Mouse (Mus musculus) spleen, adult 2 months (tissue): ENCODE measurements at regions not wholly inside any gene's neighbourhood (a gene's known extent, or its start where the extent isn't known, plus 50 kb on each side); places are given as distances from the start of the nearest gene placed in this dataset.

Source experiments
- DNase-seq, 2 experiments: peaks; one replicate each; pipeline versions ENCODE4 v3.0.0 to v3.0.0-alpha.2; 2012 to 2021; ENCODE audit warnings: low spot score in 2 of 2, low read depth in 1 of 2
- H3K27ac ChIP-seq: fragments of 200-500 bp; 2 replicates; pipeline ENCODE4 v1.5.1; 2012; ENCODE audit warnings: low read length, inconsistent platforms; ENCODE audit not compliant: insufficient read depth
- H3K27me3 ChIP-seq: fragments of 200-500 bp; 2 replicates; pipeline ENCODE4 v1.6.1; 2012; ENCODE audit warnings: mild to moderate bottlenecking, moderate library complexity, low read length, inconsistent platforms; ENCODE audit not compliant: control insufficient read depth, insufficient read depth
- H3K36me3 ChIP-seq: fragments of 200-500 bp; 2 replicates; pipeline ENCODE4 v1.6.1; 2012; ENCODE audit warnings: mild to moderate bottlenecking, low read length, inconsistent platforms; ENCODE audit not compliant: control insufficient read depth, insufficient read depth
- H3K4me1 ChIP-seq: fragments of 200-500 bp; 2 replicates; pipeline ENCODE4 v1.6.1; 2011; ENCODE audit warnings: inconsistent platforms; ENCODE audit not compliant: control insufficient read depth, insufficient read depth, insufficient read length
- H3K4me3 ChIP-seq: fragments of 200-500 bp; 2 replicates; pipeline ENCODE4 v1.5.1; 2011; ENCODE audit warnings: mild to moderate bottlenecking, inconsistent platforms; ENCODE audit not compliant: insufficient read depth, insufficient read length; ENCODE audit errors: extremely low read depth
- CTCF ChIP-seq: fragments of 200-500 bp; IDR thresholded peaks from 2 replicates; pipeline ENCODE4 v1.5.1; 2011; ENCODE audit warnings: mild to moderate bottlenecking, inconsistent platforms; ENCODE audit not compliant: insufficient read depth, insufficient read length, insufficient replicate concordance; ENCODE audit errors: extremely low read depth
- POLR2A ChIP-seq: fragments of 200-500 bp; IDR thresholded peaks from 2 replicates; pipeline ENCODE4 v1.6.1; 2011; ENCODE audit warnings: low read depth, low read length, inconsistent platforms
- WGBS: fragments of 180-500 bp; shearing (Covaris S2); methylation state at CpG from one replicate; pipeline ENCODE4 v1.1.7; 2018; 5-methylcytosine and 5-hydroxymethylcytosine counted together

DNA sequence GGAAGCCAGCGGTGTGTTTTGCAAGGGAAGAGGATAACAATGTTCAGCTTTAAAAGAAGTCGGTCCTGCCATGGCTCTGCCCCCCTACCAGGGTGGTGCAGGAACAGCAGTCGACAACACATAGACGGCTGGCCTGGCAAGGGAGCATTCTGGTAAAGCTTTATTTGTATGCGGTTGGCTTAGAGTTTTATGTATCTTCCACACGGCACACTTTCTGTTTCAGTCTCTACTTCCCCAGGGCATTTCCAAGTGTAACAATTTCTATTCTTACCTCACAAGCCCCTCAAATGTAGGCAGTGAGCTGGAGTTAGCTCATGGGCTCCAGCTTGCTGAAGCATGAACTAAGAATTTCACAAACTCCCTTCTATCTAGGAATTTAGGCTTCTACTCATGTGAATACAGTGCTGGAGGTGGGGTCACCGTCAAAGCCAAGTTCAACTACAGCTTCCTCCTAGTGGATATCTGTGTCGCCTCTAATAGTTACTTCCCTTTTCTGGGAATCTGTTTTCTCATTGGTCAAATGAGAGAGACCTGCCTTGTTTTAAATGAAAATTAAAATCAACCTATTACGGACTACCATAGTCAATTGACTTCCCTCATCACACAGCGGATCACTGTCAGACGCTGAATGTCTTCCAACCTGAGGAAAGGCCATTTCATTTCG is 190.2 kb upstream of the Dynlrb2 start:
- H3K27ac ChIP-seq: no peak overlapping the region
- no peak overlapping the region for H3K4me3 ChIP-seq
- TF ChIP-seq POLR2A: no peak
- no peak for TF ChIP-seq CTCF
- H3K27me3 ChIP-seq: no peaks in the 10 kb centered on the region
- 0 out of 2 replicates have a peak, but pooled peaks cover 3% of the 10 kb centered on the region for H3K4me1 ChIP-seq
- 50% methylated on average over 12 of the region's 12 CpGs for WGBS
- no peaks in the 10 kb centered on the region for H3K36me3 ChIP-seq
- no peak for DNase-seq

DNA sequence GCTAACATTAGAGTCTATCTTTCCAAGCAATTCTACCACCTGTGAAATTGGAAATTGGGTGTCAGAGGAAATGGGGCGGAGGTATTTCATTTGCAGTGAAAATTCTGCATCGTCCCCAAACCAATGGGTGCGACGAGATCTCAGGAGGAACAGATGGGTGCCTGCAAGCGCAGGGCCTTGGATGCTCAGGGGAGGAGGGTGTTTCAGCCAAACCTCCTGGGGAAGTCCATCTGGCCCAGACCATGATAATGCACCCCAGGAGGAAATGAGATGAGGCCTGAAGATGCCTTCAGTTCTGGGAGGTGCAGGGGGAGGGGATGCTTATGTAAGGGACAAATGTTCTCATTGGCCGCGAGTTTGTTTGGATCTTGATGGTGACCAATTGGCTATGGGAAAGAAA is 205.9 kb upstream of the Dynlrb2 start:
- 95% methylated on average over 7 of the region's 7 CpGs for WGBS
- no peak overlapping the region for H3K27ac ChIP-seq
- TF ChIP-seq CTCF (no peak), POLR2A (no peak)
- no peak overlapping the region for H3K4me3 ChIP-seq
- no peaks in the 10 kb centered on the region for H3K36me3 ChIP-seq
- H3K4me1 ChIP-seq: no peaks in the 10 kb centered on the region
- no peak for DNase-seq
- no peaks in the 10 kb centered on the region for H3K27me3 ChIP-seq

DNA sequence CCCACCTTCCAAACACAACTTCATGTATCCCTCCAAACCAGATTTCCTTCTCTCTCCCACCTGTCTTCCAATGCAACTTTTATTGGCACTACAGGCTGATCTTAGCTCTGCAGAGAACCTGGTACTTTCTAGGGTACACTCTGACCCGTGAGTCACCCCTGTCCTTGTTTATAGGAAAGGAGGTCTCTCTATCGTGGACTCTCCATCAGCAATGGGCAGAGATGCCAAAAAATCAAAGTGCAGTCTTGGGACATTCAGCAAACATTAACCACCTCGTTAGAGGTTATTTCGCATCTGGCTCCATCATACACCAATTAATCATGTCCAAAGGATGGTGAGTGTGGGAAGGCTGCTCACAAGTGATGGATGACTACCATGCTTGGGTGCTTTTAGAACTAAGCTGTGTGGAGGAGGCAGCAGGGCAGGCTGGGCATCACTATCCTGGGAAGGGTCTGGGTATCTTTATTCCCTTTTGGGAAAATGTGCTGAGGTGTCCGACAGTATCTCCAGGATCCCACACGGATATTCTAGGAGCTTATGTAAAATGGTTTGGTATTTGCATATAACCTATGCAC is 214.0 kb upstream of the Dynlrb2 start:
- H3K4me3 ChIP-seq: no peak overlapping the region

DNA sequence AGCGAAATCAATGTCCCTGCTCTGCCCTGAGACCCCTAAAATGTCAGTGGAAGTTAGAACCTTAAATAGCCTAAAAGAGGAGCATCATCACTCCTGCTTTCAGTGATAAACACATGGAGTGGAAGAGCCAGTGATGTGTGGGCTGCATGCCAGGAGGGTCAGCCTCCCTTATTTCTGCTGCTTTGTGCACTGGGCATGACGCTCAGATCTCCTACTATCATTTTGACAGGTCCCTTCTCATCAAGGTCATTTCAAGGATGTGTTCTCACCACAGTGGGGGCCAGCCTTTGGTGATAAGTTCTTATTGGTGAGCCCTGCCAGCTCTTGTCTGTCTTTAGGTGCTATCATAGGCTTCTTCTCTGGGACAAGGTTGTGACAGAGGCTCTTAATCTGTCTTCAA is 215.5 kb upstream of the Dynlrb2 start:
- WGBS: 85% methylated on average over 2 of the region's 2 CpGs

More for the DNA sequence above, 214.0 kb upstream of the Dynlrb2 start:
- no peaks in the 10 kb centered on the region for H3K4me1 ChIP-seq
- H3K36me3 ChIP-seq: no peaks in the 10 kb centered on the region
- TF ChIP-seq CTCF (no peak), POLR2A (no peak)
- 87% methylated on average over 6 of the region's 6 CpGs for WGBS
- no peak for DNase-seq
- H3K27me3 ChIP-seq: no peaks in the 10 kb centered on the region
- no peak overlapping the region for H3K27ac ChIP-seq

DNA sequence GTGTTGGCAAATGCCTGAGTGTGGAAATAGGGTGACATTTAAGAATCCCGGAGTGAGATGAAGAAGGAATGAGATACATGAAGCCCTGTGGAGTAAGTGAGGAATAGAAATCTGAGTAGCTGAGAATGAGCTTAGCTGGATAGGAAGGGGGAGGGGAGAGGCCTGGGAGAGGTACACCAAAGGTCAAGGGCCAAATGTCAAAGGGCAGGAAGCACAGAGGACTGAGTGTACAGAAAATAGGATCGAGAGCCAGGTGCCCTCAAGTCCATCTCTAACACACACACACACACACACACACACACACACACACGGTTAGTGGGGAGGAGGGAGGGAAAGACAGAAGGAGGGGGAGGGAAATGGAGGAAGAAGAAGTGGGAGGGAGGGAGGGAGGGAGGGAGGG is 220.8 kb upstream of the Dynlrb2 start:
- TF ChIP-seq CTCF: no peak

More for the DNA sequence above, 215.5 kb upstream of the Dynlrb2 start:
- no peak for DNase-seq
- no peak overlapping the region for H3K4me3 ChIP-seq
- no peaks in the 10 kb centered on the region for H3K36me3 ChIP-seq
- no peaks in the 10 kb centered on the region for H3K27me3 ChIP-seq
- H3K27ac ChIP-seq: no peak overlapping the region
- TF ChIP-seq POLR2A: no peak
- no peak for TF ChIP-seq CTCF
- no peaks in the 10 kb centered on the region for H3K4me1 ChIP-seq

DNA sequence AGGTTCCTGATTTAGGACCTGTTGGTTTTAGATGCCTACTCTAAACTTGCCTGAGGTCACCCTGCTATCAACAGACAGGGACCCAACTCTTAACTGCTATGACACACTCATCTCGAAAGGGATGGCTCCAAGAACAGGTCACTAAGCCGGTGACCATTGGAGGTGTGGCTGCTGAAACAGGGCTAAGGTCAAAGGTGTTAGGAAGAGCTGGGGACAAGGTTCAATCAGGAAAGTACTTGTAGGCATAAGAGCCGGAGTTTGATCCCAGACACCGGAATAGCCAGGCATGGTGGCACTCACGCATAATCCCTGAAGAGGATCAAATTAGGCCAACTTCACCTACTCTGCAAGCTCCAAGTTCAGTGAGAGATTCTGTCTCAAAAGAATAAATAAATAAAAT is 222.4 kb upstream of the Dynlrb2 start:
- Histone ChIP-seq H3K36me3 (no peaks in the 10 kb centered on the region), H3K4me1 (no peaks in the 10 kb centered on the region), H3K27ac (no peak overlapping the region), H3K27me3 (no peaks in the 10 kb centered on the region), H3K4me3 (no peak overlapping the region)
- WGBS: 93% methylated on average over 5 of the region's 5 CpGs
- no peak for TF ChIP-seq CTCF
- no peak for TF ChIP-seq POLR2A
- DNase-seq: no peak

More for the DNA sequence above, 220.8 kb upstream of the Dynlrb2 start:
- DNase-seq: no peak
- H3K27me3 ChIP-seq: no peaks in the 10 kb centered on the region
- no peaks in the 10 kb centered on the region for H3K4me1 ChIP-seq
- H3K4me3 ChIP-seq: no peak overlapping the region
- H3K27ac ChIP-seq: no peak overlapping the region
- no peaks in the 10 kb centered on the region for H3K36me3 ChIP-seq
- 81% methylated on average over 2 of the region's 3 CpGs for WGBS

DNA sequence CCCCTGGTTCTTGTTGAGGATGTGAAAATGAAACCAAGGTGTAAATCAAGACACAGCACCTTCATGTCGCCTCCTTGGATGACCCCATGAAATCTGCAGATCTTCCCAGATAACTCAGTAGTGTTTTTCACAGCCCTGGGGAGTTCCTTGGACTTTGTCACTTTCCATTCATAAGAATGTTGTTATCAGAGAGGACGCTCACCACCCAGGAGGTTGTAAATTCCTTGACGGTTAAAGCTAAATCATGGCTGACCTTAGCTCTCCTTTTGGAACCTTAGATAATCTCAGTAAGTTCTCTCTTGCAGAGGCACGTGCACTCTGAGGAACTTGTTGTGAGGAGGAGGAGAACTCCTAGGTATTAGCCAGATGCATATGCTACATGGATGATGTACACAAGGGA is 229.8 kb upstream of the Dynlrb2 start:
- no peak overlapping the region for H3K4me3 ChIP-seq
- no peaks in the 10 kb centered on the region for H3K27me3 ChIP-seq
- no peaks in the 10 kb centered on the region for H3K4me1 ChIP-seq
- H3K36me3 ChIP-seq: no peaks in the 10 kb centered on the region
- no peak for DNase-seq
- 81% methylated on average over 4 of the region's 4 CpGs for WGBS
- H3K27ac ChIP-seq: no peak overlapping the region
- TF ChIP-seq POLR2A (no peak), CTCF (no peak)
